Mouse (Mus musculus) heart, embryonic 11.5 days (tissue): ENCODE results near the gene Dhcr7. TPM values are rescaled to one million over a fixed set of nuclear protein-coding genes. Genes with fewer than 3 reads are reported as not detected.
A peak's percentile ranks its signal among the peaks of the same experiment; 100 is the strongest.

ENCODE experiments used
- ATAC-seq: fragments of 200-750 bp; cut with Nextera tagmentation; replicated peaks from 2 replicates; pipeline ENCODE4 v1.8.0; 2017; ENCODE audit warnings: moderate library complexity; ENCODE audit not compliant: insufficient number of reproducible peaks, low FRiP score, low TSS enrichment
- H3K27ac ChIP-seq: fragments of 300-500 bp; sonication (generic); 2 replicates; pipeline ENCODE4 v1.5.1; 2014; ENCODE audit warnings: mild to moderate bottlenecking, low read depth, low read length
- H3K27me3 ChIP-seq: fragments of 300-500 bp; sonication (generic); 2 replicates; pipeline ENCODE4 v1.6.1; 2014; ENCODE audit warnings: mild to moderate bottlenecking, low read length, mixed read lengths; ENCODE audit not compliant: control insufficient read depth, insufficient read depth
- H3K36me3 ChIP-seq: fragments of 300-500 bp; sonication (generic); 2 replicates; pipeline ENCODE4 v1.6.1; 2014; ENCODE audit warnings: mild to moderate bottlenecking, low read length, moderate library complexity, mixed read lengths; ENCODE audit not compliant: control insufficient read depth, insufficient read depth
- H3K4me1 ChIP-seq: fragments of 300-500 bp; sonication (generic); 2 replicates; pipeline ENCODE4 v1.6.1; 2014; ENCODE audit warnings: low read length; ENCODE audit not compliant: control insufficient read depth, insufficient read depth
- H3K4me2 ChIP-seq: fragments of 300-500 bp; sonication (generic); 2 replicates; pipeline ENCODE4 v1.6.1; 2014; ENCODE audit warnings: mild to moderate bottlenecking, moderate library complexity
- H3K4me3 ChIP-seq: fragments of 300-500 bp; sonication (generic); 2 replicates; pipeline ENCODE4 v1.5.1; 2014; ENCODE audit warnings: low read depth, low read length
- H3K9ac ChIP-seq: fragments of 300-500 bp; sonication (generic); 2 replicates; pipeline ENCODE4 v1.6.1; 2014; ENCODE audit warnings: mild to moderate bottlenecking, low read depth, low read length, moderate library complexity
- H3K9me3 ChIP-seq: fragments of 300-500 bp; sonication (generic); replicated peaks from 2 replicates; pipeline ENCODE4 v1.6.1; 2016; ENCODE audit warnings: low read length; ENCODE audit not compliant: control insufficient read depth
- WGBS: fragments of 180-500 bp; shearing (Covaris S2); extraction: QIAGEN DNeasy Blood & Tissue Kit; methylation state at CpG from one replicate; pipeline ENCODE4 v1.1.7; 2014; ENCODE audit not compliant: insufficient replicate concordance; 5-methylcytosine and 5-hydroxymethylcytosine counted together
- polyA plus RNA-seq: library from polyadenylated mRNA; unstranded; fragments of >200 nt; fragmentation: Nextera tagmentation; extraction: Ambion mirVana; gene quantifications from 2 replicates; pipeline ENCODE4 v1.2.1, GENCODE M21; 2014

The Dhcr7 gene
- polyA plus RNA-seq, 1 experiment from 2014 or later = 31.9 TPM

DNA sequence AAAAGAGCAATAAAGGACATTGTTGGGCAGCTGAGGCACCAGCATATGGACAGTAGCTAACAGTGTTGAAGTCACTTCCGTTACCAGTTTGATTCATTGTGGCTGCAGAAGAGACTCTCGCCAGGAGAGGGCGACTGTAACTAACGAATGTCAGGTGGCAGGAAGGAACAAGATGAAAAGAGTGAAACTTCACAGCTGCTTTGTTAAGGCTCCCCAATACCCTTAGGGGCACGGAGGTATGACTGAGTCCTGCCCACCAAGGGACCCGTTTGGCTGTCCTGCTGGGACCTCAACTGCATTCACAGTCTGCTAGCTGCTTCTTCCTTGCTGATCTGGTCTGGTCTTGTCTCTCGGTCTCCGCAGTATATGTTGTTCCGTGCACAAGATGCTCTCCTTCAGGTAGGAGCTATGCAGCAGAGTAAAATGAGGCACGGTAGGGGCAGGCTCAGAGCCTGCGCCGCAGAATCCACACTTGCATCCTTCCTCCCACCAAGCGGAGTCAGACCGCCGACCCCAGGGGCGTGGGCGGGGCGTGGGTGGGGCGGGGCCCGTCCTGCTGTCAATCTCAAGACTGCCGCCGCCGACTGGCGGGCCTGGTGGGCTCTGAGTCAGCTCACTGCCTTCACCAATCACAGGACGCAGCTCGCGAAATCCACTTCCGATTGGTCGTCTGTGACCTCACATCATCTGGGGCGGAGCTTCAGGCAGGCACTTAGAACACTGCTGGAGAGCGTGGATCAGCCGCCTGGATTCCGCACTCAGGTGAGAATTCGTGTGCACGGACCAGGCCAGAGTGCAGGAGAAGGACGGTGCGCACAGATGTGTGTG is 6.8 kb downstream of the Dhcr7 start:
- Histone ChIP-seq H3K9me3 (no peaks in the 10 kb centered on the region), H3K4me2 (peak overlapping the region; percentile 87), H3K4me3 (peak overlapping the region; percentile 63), H3K9ac (peak overlapping the region; percentile 82), H3K4me1 (peaks cover 5% of the 10 kb centered on the region; the same call in 1 of the 2 replicates), H3K36me3 (no peaks in the 10 kb centered on the region), H3K27ac (peak overlapping the region; percentile 86), H3K27me3 (no peaks in the 10 kb centered on the region)
- ATAC-seq = peak; percentile 99
- WGBS = 1% methylated on average over 37 of the region's 37 CpGs

DNA sequence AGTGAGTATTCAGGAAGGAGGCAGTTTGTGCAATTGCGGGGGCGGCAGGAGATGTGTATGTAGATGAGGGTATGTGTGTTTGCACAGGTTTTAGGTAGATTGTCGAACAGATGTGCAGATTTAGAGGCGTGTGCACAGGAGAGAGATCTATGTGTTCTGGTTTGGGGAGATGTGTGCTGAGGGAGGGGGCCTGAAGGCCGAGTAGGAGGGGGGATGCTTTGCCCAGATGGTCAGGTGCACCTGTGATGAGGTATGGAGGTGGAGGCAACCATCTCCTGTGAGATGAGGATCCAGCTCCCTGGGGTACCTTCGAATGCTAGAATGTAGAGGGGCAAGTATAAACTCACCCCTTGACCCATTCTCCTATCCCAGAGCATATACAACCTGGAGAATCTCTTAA is 7.5 kb downstream of the Dhcr7 start:
- no peak for ATAC-seq
- Histone ChIP-seq H3K9me3 (no peaks in the 10 kb centered on the region), H3K27ac (0 out of 2 replicates have a peak overlapping the region, but pooled peaks have one; percentile 35), H3K4me1 (peaks cover 5% of the 10 kb centered on the region; the same call in 1 of the 2 replicates), H3K4me2 (peak overlapping the region; percentile 87), H3K27me3 (no peaks in the 10 kb centered on the region), H3K9ac (peak overlapping the region; percentile 76), H3K36me3 (no peaks in the 10 kb centered on the region), H3K4me3 (peak overlapping the region; percentile 63)
- 12% methylated on average over 6 of the region's 6 CpGs for WGBS

DNA sequence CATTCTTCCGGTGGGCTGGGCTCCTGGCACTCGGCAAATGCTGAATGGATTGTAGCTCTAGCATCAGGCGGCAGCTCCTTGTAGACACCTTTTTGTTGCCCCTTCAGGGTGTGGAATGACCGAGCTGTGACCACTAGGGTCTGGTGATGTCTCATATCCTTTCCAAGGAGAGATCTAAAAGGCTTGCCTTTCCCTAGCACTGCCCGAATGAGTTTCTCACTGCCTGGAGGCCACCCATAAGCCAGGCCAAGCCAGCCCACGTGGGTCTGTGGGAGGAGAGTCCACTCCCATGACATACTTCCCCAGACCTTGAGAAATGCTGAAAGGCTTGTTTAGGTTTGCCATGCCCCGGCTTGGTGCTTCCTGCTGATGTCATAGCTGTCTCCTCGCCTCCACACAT is 9.3 kb downstream of the Dhcr7 start:
- 83% methylated on average over 8 of the region's 8 CpGs for WGBS

DNA sequence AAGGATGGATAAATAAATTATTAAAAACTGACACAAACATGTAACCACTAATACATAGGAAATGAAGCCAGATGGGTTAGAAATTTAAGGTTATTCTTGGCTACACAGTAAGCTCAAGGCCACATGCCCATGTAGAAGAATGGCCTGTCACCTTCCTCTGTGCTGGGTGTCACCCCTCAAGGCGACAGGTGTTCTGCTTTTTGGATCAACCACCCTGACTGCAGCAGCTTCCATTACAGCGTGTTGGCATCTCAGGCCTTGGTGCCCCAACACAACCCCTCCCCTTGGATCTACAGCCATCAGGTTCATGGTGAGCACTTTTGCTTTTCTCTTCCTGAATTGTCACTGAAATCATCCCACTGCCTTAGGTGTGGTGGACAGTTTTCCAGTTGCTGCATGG is 9.7 kb downstream of the Dhcr7 start:
- H3K36me3 ChIP-seq = peaks cover 6% of the 10 kb centered on the region; the same call in 1 of the 2 replicates
- no peak overlapping the region for H3K27ac ChIP-seq
- no peak for ATAC-seq
- 90% methylated on average over 2 of the region's 2 CpGs for WGBS
- H3K9ac ChIP-seq = no peak overlapping the region
- peaks cover 5% of the 10 kb centered on the region; the same call in 1 of the 2 replicates for H3K4me1 ChIP-seq
- no peaks in the 10 kb centered on the region for H3K9me3 ChIP-seq
- no peak overlapping the region for H3K4me3 ChIP-seq
- no peaks in the 10 kb centered on the region for H3K27me3 ChIP-seq
- no peak overlapping the region for H3K4me2 ChIP-seq

More for the DNA sequence above, 9.3 kb downstream of the Dhcr7 start:
- H3K9me3 ChIP-seq = no peaks in the 10 kb centered on the region
- peaks cover 3% of the 10 kb centered on the region; the same call in 1 of the 2 replicates for H3K36me3 ChIP-seq
- no peak overlapping the region for H3K4me2 ChIP-seq
- no peak for ATAC-seq
- H3K9ac ChIP-seq = no peak overlapping the region
- H3K4me1 ChIP-seq = peaks cover 5% of the 10 kb centered on the region; the same call in 1 of the 2 replicates
- H3K27ac ChIP-seq = no peak overlapping the region
- no peaks in the 10 kb centered on the region for H3K27me3 ChIP-seq
- H3K4me3 ChIP-seq = no peak overlapping the region

DNA sequence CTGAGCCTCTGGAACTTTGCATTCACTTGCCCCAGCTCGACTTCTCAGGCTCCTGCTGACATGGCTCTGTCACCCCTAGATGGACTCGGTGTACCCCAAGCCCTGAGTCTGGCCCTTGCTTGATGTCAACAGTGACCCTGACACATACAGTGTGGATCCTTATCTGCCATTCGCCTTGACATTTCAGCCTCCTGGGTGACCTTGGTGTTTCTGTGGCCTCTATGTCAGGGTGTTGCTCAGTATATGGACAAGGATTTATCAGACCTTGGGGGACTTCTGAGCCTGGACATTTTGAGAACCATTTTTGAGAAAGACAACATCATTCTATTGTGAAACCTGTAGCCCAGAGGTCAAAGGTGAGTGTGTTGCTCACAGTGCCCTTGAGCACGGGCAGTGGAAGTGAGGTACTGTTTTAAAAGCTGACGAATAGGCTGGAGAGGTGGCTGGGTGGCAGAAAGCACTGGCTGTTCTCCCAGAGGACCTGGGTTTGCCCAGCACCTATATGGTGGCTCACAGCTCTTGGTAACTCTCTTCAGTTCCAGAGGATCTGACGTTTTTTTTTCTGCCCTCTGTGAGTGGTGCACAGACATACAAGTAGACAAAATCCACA is 10.7 kb downstream of the Dhcr7 start:
- no peaks in the 10 kb centered on the region for H3K27me3 ChIP-seq
- peaks cover 5% of the 10 kb centered on the region; the same call in 1 of the 2 replicates for H3K4me1 ChIP-seq
- no peak overlapping the region for H3K4me2 ChIP-seq
- H3K4me3 ChIP-seq = no peak overlapping the region
- no peak for ATAC-seq
- no peak overlapping the region for H3K27ac ChIP-seq
- no peaks in the 10 kb centered on the region for H3K9me3 ChIP-seq
- 71% methylated on average over 6 of the region's 6 CpGs for WGBS
- H3K9ac ChIP-seq = no peak overlapping the region
- peaks cover 9% of the 10 kb centered on the region; the same call in 1 of the 2 replicates for H3K36me3 ChIP-seq

DNA sequence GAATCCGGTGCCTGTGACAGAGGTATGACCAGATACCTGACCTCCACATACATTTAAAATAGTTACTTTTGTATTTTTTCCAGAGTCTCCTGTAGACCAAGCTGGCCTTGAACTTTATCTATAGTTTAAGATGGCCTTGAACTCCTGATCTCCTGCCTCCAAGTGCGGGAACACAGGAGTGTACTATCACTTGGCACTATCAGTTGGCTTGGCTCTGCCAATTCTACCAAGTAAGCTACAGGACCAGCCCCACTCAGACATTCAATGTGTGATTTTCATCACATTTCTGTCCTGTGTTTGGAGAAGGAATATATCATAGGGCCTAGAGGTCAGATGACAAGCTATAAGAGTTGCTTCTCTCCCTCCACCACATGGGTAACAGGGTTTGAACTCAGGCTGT is 11.4 kb downstream of the Dhcr7 start:
- Histone ChIP-seq H3K36me3 (peaks cover 9% of the 10 kb centered on the region; the same call in 1 of the 2 replicates), H3K4me1 (peaks cover 5% of the 10 kb centered on the region; the same call in 1 of the 2 replicates), H3K4me2 (no peak overlapping the region), H3K27ac (no peak overlapping the region), H3K9me3 (no peaks in the 10 kb centered on the region), H3K9ac (no peak overlapping the region), H3K27me3 (no peaks in the 10 kb centered on the region), H3K4me3 (no peak overlapping the region)
- WGBS = 86% methylated on average over 2 of the region's 2 CpGs
- ATAC-seq = no peak

DNA sequence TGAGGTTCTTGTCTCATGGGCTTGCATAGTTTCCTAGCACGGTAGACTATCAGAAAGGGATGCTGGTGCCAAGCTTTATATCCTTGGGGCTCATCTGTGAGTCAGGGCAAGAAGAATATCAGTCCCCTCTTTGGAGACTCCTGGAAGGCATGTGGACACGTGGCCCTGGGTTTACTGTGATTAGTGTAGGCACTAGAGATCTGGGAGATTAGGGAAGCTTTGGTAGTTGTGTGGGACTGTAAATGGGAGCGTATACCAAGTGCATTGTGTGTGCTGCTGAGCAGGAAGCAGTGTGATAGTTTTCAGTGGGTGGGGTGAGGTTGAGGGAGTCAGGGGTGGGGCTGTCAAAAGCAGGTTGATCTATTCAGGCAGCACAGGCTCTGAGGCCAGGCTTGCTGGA is 12.0 kb downstream of the Dhcr7 start:
- Histone ChIP-seq H3K27me3 (no peaks in the 10 kb centered on the region), H3K9ac (no peak overlapping the region)

DNA sequence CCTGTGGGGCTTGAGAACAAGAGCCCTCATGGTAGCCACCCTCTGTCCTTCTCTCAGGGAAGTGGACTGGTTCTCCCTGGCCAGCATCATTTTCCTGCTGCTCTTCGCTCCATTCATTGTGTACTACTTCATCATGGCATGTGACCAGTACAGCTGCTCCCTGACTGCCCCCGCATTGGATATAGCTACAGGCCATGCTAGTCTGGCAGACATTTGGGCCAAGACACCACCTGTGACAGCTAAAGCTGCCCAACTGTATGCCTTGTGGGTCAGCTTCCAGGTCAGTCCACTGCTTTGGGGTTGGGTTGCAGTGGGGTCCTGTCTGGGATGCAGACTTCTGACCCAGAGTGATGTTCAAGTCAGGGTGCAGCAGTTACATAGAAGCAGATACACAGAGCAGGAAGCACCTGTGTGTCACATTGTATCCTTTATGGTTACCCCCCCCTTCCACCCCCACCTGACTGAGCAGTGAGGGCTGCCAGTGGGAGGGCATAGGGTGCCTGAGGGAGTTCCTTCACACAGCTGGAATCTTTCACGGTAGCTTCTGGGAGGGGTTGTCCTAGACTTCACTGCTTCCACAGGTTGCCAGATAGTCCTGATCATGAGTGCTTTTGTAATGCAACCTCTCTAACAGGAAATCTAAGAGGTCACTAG is 14.9 kb downstream of the Dhcr7 start:
- Histone ChIP-seq H3K4me2 (no peak overlapping the region), H3K9ac (no peak overlapping the region), H3K9me3 (no peaks in the 10 kb centered on the region), H3K36me3 (peaks cover 25% of the 10 kb centered on the region), H3K27ac (no peak overlapping the region), H3K4me1 (no peaks in the 10 kb centered on the region), H3K4me3 (no peak overlapping the region), H3K27me3 (no peaks in the 10 kb centered on the region)
- no peak for ATAC-seq
- WGBS = 85% methylated on average over 3 of the region's 3 CpGs

More for the DNA sequence above, 12.0 kb downstream of the Dhcr7 start:
- no peak overlapping the region for H3K4me3 ChIP-seq
- ATAC-seq = no peak
- no peaks in the 10 kb centered on the region for H3K9me3 ChIP-seq
- no peak overlapping the region for H3K4me2 ChIP-seq
- WGBS = 60% methylated on average over 3 of the region's 3 CpGs
- H3K27ac ChIP-seq = no peak overlapping the region
- peaks cover 5% of the 10 kb centered on the region; the same call in 1 of the 2 replicates for H3K4me1 ChIP-seq
- H3K36me3 ChIP-seq = peaks cover 9% of the 10 kb centered on the region; the same call in 1 of the 2 replicates
